Mouse (Mus musculus) heart, embryonic 10.5 days (tissue): ENCODE results near the gene Limch1. TPM values are rescaled to one million over a fixed set of nuclear protein-coding genes. Genes with fewer than 3 reads are reported as not detected.

Source experiments
- DNase-seq: peaks from one replicate; pipeline ENCODE4 v3.0.0-alpha.2; 2017; ENCODE audit warnings: low spot score
- H3K27ac ChIP-seq: fragments of 300-500 bp; sonication (generic); 2 replicates; pipeline ENCODE4 v1.5.1; 2016; ENCODE audit warnings: mild to moderate bottlenecking
- H3K27me3 ChIP-seq: fragments of 300-500 bp; sonication (generic); 2 replicates; pipeline ENCODE4 v1.6.1; 2016; ENCODE audit warnings: mild to moderate bottlenecking; ENCODE audit not compliant: poor library complexity, insufficient read depth, severe bottlenecking
- H3K36me3 ChIP-seq: fragments of 300-500 bp; sonication (generic); 2 replicates; pipeline ENCODE4 v1.6.1; 2016; ENCODE audit warnings: mild to moderate bottlenecking, moderate library complexity
- H3K4me1 ChIP-seq: fragments of 300-500 bp; sonication (generic); 2 replicates; pipeline ENCODE4 v1.6.1; 2016; ENCODE audit warnings: mild to moderate bottlenecking
- H3K4me3 ChIP-seq: fragments of 300-500 bp; sonication (generic); 2 replicates; pipeline ENCODE4 v1.5.1; 2016; ENCODE audit warnings: mild to moderate bottlenecking, moderate library complexity
- H3K9me3 ChIP-seq: fragments of 300-500 bp; sonication (generic); 2 replicates; pipeline ENCODE4 v1.6.1; 2016; ENCODE audit warnings: mild to moderate bottlenecking, moderate library complexity
- WGBS: fragments of 180-500 bp; shearing (Covaris S2); methylation state at CpG from one replicate; pipeline ENCODE4 v1.1.7; 2016; 5-methylcytosine and 5-hydroxymethylcytosine counted together
- polyA plus RNA-seq: library from polyadenylated mRNA; unstranded; fragments of >200 nt; fragmentation: Nextera tagmentation; extraction: Ambion mirVana; gene quantifications from 2 replicates; pipeline ENCODE4 v1.2.1, GENCODE M21; 2016

Gene Limch1
- polyA plus RNA-seq, 1 experiment from 2014 or later: 30.1 TPM

DNA sequence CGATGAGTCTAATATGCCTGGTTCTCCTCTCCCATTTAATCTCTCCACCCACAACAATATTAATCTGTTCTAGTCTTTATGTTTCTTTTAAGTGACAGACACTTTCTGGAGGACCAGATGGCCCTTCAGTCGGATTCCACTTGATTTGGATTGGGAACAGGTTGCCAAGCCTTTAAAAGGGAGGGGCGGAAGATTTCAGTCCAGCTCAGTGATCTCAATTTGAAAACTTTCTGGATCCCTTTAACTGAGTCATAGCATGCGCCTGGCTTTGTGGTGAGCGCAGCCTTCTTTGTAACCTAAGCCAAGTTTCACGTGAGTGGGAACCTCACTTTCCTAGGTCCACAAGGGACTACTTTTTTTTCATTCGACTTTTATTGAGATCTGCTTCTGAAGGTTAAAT, 5.0 kb downstream of the Limch1 start:
- H3K27me3 ChIP-seq: peaks cover 66% of the 10 kb centered on the region
- H3K4me3 ChIP-seq: no peak overlapping the region
- no peak overlapping the region for H3K27ac ChIP-seq
- H3K36me3 ChIP-seq: no peaks in the 10 kb centered on the region
- DNase-seq: no peak
- H3K4me1 ChIP-seq: peaks cover 26% of the 10 kb centered on the region
- WGBS: 71% methylated on average over 7 of the region's 7 CpGs
- no peaks in the 10 kb centered on the region for H3K9me3 ChIP-seq

DNA sequence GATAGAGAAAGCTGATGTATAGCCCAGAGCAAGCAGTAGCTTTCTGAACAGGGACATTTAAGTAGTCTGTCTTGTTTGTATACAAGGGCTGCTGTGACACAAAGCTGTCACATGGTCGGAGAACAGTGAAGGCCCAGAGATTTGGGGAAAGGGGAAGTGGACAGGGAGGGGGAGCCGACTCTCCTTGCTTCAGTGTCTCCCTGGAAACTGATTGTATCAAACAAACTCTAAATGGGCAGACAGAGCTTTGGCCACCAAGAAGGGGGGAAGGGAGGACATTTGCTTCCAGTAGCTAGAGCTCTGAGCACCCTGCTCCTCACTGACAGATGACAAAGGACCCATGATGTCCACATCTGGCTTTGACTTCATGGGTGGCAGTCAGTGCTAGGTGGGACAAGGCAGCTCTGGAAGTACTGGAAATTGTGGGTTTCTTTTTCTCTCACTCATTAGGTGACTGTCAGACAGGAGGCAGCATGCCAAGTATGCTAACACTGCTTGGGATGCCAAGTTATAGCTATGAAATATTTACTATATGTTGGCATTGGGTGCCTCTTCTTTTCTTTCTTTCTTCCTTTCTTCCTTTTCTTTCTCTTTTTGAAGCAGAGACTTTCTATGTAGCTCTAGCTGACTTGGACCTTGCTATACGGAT, 5.8 kb downstream of the Limch1 start:
- DNase-seq: no peak
- WGBS: 49% methylated on average over 3 of the region's 3 CpGs
- Histone ChIP-seq H3K27ac (no peak overlapping the region; the same call in 1 of the 2 replicates), H3K4me1 (peaks cover 19% of the 10 kb centered on the region), H3K27me3 (peaks cover 64% of the 10 kb centered on the region), H3K4me3 (no peak overlapping the region), H3K9me3 (no peaks in the 10 kb centered on the region), H3K36me3 (no peaks in the 10 kb centered on the region)

DNA sequence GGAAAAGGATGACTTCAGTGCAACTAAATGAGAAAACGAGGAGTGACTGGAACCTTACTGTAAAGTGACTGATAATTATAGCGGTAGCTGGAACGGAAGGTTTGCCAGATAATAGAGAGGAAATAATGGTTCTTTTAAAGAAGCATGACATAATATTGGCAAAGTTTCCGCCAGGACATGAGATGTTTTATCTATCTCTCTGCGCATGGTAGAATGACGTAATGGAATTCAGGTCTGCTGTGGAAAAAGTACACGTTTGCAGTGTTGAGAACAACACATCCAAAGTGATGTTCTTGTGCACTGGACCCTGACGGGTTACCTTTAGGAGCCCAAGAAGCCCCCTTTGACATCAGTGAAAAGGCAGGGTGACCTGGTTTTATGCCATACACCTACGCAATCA, 8.0 kb downstream of the Limch1 start:
- WGBS: 66% methylated on average over 9 of the region's 9 CpGs
- Histone ChIP-seq H3K36me3 (no peaks in the 10 kb centered on the region), H3K27me3 (peaks cover 59% of the 10 kb centered on the region), H3K27ac (no peak overlapping the region), H3K4me3 (no peak overlapping the region), H3K9me3 (no peaks in the 10 kb centered on the region), H3K4me1 (peaks cover 8% of the 10 kb centered on the region)
- no peak for DNase-seq

DNA sequence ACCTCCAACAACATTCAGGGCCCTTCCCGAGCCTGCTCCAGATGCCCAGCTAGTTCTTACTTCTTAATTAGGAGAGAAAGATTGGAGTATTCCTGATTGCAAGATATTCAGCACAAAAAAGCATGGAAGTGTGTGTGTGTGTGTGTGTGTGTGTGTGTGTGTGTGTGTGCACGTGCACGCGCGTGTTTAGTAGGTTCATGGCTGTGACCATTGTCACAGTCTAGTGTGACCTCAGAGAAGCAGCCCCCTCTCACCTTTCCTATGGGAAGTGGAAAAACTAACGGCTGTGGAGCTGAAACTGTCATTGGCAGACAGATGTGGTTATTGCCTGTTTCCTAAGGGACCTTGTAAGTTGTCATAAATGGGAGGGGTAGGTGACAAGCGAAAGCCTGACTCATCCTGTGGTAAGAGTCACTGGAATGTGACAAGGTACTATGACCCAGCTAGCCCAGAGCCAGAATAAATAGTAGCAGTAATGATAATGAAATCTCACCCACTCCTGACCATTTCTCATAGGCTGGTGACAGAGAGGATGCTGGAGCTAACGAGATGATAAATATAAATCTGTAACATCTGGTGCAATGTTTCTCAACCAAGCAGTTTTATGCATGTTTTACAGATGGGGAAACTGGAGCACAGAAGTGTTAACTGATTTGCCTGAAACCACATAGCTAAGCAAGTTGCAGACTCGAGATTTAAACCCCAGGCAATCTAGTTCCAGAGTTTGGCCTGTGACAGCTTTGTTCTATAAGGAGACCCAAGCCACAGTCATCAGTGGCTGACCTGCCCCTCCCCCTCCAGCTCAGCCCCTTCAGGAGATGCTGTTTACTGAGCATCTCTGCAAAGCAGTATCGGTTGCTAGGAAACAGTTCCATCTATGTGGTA, 11.4 kb downstream of the Limch1 start:
- H3K27me3 ChIP-seq: peaks cover 46% of the 10 kb centered on the region
- H3K36me3 ChIP-seq: no peaks in the 10 kb centered on the region
- no peak overlapping the region for H3K27ac ChIP-seq
- WGBS: 73% methylated on average over 10 of the region's 10 CpGs
- peaks cover 2% of the 10 kb centered on the region; the same call in 1 of the 2 replicates for H3K4me1 ChIP-seq
- no peak for DNase-seq
- no peak overlapping the region for H3K4me3 ChIP-seq
- no peaks in the 10 kb centered on the region for H3K9me3 ChIP-seq

DNA sequence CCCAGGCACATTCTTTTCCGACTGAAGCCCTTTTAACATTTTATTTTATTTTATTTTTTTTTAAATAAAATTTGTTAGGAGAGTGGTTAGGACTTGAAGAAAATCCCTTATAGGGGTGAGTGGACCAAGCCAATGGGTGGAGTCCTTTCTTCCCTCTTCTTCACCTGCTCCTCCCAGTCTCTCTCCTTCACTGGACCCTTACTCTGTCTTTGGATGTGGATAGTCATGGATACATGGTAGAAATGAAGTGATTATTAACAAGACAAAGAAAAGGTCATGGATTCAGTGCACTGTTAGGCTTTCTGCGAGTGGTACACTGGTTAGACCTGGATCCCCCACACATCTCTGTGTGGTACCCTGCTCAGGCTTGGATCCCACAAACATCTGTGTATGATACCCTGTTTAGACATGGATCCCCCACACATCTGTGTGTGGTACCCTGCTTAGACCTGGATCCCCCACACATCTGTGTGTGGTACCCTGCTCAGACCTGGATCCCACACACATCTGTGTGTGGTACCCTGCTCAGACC, 12.1 kb downstream of the Limch1 start:
- Histone ChIP-seq H3K27me3 (peaks cover 45% of the 10 kb centered on the region), H3K27ac (no peak overlapping the region)
- WGBS: 68% methylated on average over 2 of the region's 2 CpGs

DNA sequence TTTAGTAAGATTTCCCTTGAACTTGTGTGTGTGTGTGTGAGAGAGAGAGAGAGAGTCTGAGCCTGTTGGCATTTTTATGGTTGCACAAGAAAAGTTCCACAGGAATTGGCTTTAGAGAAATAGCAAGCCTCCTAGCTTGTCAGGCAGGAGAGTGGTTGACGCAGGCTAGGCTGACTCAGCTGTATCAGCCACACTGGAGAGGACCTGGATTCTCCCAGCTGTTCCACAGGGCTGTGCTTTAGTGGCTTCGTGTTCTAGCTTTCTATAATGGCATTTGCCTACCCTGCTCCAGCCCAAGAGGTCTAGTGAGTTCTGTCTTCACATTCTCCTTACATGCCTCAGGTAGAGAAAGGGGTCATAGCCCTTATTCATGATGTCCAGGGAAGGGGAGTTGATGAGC, 13.7 kb downstream of the Limch1 start:
- no peaks in the 10 kb centered on the region for H3K9me3 ChIP-seq
- no peak overlapping the region for H3K4me3 ChIP-seq
- H3K27ac ChIP-seq: no peak overlapping the region
- H3K4me1 ChIP-seq: peaks cover 2% of the 10 kb centered on the region; the same call in 1 of the 2 replicates
- peaks cover 46% of the 10 kb centered on the region for H3K27me3 ChIP-seq
- DNase-seq: no peak
- 70% methylated on average over 2 of the region's 2 CpGs for WGBS
- H3K36me3 ChIP-seq: no peaks in the 10 kb centered on the region

More for the DNA sequence above, 12.1 kb downstream of the Limch1 start:
- no peaks in the 10 kb centered on the region for H3K9me3 ChIP-seq
- no peaks in the 10 kb centered on the region for H3K36me3 ChIP-seq
- H3K4me1 ChIP-seq: peaks cover 2% of the 10 kb centered on the region; the same call in 1 of the 2 replicates
- H3K4me3 ChIP-seq: no peak overlapping the region
- no peak for DNase-seq

DNA sequence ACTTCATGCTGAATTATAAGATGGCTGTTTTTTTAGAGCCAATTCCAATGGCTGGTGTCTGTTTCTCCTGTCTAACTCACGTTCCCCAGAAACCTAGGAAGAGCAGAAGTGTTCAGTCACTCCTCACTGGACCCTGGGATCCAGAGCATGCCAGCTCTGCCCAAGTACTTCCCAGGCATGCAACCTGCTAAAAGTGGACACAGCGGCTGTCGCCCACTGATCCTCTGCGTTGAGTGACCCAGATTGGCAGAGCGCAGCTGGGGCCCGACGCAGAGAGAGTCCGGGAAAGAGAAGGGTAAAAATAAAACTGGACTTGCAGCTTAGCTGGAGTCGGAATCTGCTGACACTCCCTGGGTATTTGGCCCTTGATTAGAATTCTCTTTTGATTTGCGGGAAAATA, 15.1 kb downstream of the Limch1 start:
- WGBS: 73% methylated on average over 10 of the region's 10 CpGs
- no peak overlapping the region for H3K27ac ChIP-seq
- no peak overlapping the region for H3K4me3 ChIP-seq
- no peaks in the 10 kb centered on the region for H3K9me3 ChIP-seq
- H3K36me3 ChIP-seq: no peaks in the 10 kb centered on the region
- peaks cover 38% of the 10 kb centered on the region for H3K27me3 ChIP-seq
- H3K4me1 ChIP-seq: peaks cover 2% of the 10 kb centered on the region; the same call in 1 of the 2 replicates
- no peak for DNase-seq

DNA sequence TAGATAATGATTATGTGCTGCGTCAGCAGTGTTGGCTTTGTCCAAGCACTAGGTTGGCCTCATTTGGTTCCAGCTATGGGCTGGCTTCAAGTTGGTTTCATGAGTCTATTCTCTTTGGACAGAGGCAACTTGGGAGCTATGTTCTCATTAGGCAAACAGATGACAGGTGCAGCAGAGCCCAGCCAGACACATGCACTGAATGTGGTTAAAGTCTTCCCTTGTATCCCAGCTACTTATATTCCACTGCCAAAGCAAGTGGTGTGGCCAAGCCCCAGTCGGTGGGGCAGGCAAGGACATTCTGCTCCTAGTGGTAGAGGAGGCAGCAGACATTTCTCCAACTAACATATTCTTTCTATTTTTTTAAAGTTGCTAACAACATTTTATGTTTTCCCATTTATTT, 16.4 kb downstream of the Limch1 start:
- 83% methylated on average over 2 of the region's 2 CpGs for WGBS
- H3K9me3 ChIP-seq: no peaks in the 10 kb centered on the region
- peaks cover 2% of the 10 kb centered on the region; the same call in 1 of the 2 replicates for H3K4me1 ChIP-seq
- no peak overlapping the region for H3K27ac ChIP-seq
- no peaks in the 10 kb centered on the region for H3K36me3 ChIP-seq
- no peak overlapping the region for H3K4me3 ChIP-seq
- no peak for DNase-seq
- H3K27me3 ChIP-seq: peaks cover 28% of the 10 kb centered on the region

DNA sequence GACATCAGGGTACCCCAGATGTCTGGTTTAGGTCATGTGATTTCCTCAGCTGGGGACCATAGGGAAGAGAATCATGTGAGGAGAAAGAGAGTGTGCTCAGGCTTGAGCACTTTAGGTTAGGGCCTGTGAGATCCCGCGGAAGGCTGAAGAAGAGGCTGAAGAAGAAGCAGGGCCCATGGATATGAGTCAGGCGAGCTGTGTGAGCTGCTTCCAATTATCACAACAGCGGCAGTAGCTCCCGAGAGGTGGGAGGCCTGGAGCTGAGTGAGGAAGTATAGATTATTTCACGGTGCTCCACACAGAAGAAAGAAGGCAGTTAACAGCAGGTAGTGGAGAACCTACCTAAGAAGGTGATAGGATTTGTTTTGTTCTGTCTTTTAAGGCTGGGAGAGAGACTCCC, 18.5 kb downstream of the Limch1 start:
- 0 out of 2 replicates have a peak, but pooled peaks cover 2% of the 10 kb centered on the region for H3K4me1 ChIP-seq
- 76% methylated on average over 6 of the region's 6 CpGs for WGBS
- no peaks in the 10 kb centered on the region for H3K9me3 ChIP-seq
- no peak for DNase-seq
- H3K27ac ChIP-seq: no peak overlapping the region
- H3K27me3 ChIP-seq: peaks cover 14% of the 10 kb centered on the region
- H3K36me3 ChIP-seq: no peaks in the 10 kb centered on the region
- H3K4me3 ChIP-seq: no peak overlapping the region

DNA sequence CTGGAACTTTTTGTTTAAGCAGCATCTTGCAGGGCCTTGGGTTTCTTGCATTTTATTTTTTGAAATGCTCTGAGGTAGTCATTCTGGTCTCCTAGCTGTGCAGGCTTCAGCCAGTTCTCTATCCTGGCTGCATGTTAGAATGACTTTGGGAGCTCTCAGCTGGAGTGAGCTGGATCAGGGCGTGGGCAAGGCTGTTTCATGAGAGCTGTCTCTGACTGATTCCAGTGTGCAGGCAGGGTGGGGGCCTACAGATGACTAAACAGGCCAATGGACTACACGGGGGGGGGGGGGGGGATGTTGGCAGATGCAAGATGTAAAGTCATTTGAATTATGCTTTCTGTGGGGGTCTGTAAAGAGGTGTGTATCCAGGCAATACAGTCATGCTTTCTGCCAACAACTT, 20.3 kb downstream of the Limch1 start:
- DNase-seq: no peak
- H3K4me1 ChIP-seq: no peaks in the 10 kb centered on the region
- H3K27me3 ChIP-seq: 0 out of 2 replicates have a peak, but pooled peaks cover 6% of the 10 kb centered on the region
- no peak overlapping the region for H3K27ac ChIP-seq
- no peak overlapping the region for H3K4me3 ChIP-seq
- no peaks in the 10 kb centered on the region for H3K9me3 ChIP-seq
- WGBS: 40% methylated on average over 2 of the region's 2 CpGs
- no peaks in the 10 kb centered on the region for H3K36me3 ChIP-seq

DNA sequence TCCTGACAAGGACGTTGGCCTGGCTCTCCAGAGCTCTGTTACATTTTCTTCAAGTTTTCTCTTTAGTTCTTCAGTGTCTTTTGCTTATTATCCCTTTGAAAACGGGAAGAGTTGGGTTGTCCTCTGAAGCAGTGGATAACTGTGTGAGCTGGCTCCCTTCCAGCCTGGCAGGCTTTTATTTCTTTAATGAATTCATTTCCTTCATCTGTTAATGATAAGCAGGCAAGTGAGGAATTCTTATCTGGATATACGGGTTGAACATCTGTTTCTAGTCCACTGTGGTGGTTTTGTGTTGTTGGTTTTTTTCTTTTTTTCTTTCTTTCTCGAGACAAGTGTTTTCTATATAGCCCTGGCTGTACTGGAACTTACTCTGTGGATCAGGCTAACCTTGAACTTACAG, 22.4 kb downstream of the Limch1 start:
- Histone ChIP-seq H3K27me3 (peaks cover 5% of the 10 kb centered on the region; the same call in 1 of the 2 replicates), H3K36me3 (no peaks in the 10 kb centered on the region), H3K4me3 (no peak overlapping the region), H3K27ac (no peak overlapping the region), H3K9me3 (no peaks in the 10 kb centered on the region), H3K4me1 (no peaks in the 10 kb centered on the region)
- no peak for DNase-seq
- 36% methylated on average over 4 of the region's 4 CpGs for WGBS

DNA sequence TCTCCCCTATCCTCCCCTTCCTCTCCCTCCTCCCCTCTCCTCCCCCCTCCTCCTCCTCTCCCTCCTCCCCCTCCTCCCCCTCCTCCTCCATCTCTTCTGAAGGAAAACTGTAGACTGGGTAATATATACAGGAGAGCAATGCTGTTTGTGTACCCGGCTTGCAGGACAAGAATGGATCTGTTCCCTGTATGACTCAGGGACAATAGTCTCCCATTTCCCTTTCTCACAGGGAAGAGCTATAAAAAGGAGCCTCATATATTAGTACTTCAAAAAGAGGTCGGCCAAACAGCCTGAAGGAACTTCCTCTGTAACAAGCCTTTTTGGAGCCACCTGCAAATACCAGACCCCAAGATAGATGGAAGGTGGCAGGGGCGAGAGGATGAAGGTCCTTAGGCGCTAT, 23.4 kb downstream of the Limch1 start:
- H3K27ac ChIP-seq: no peak overlapping the region
- no peak for DNase-seq
- no peaks in the 10 kb centered on the region for H3K4me1 ChIP-seq
- WGBS: 69% methylated on average over 4 of the region's 4 CpGs
- H3K27me3 ChIP-seq: peaks cover 5% of the 10 kb centered on the region; the same call in 1 of the 2 replicates
- no peaks in the 10 kb centered on the region for H3K9me3 ChIP-seq
- no peak overlapping the region for H3K4me3 ChIP-seq
- no peaks in the 10 kb centered on the region for H3K36me3 ChIP-seq

DNA sequence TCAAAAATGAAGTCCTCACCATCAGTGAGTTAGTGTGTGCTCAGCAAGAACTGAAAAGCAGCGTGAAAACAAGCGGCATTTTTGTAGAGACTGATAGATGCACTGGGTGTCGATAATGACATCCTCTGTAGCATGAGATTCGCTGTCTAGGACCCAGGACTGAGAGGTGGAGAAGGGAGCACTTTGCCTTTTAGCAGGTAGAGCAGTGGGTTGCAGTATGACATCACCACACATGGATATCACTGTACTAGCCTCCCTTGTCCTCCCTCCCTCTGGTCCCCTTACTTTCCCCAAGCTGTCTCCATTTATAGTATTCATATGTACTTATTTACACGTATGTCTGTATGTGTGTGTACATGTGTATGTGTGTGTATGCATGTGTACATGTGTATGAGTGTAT, 23.9 kb downstream of the Limch1 start:
- Histone ChIP-seq H3K36me3 (no peaks in the 10 kb centered on the region), H3K4me3 (no peak overlapping the region), H3K9me3 (no peaks in the 10 kb centered on the region), H3K27me3 (peaks cover 5% of the 10 kb centered on the region; the same call in 1 of the 2 replicates), H3K27ac (no peak overlapping the region), H3K4me1 (no peaks in the 10 kb centered on the region)
- DNase-seq: no peak
- 78% methylated on average over 5 of the region's 5 CpGs for WGBS
